Mouse (Mus musculus) midbrain, embryonic 11.5 days (tissue): ENCODE data around the gene Umod. TPM values are rescaled to one million over a fixed set of nuclear protein-coding genes. Genes with fewer than 3 reads are reported as not detected.

Source experiments
- ATAC-seq: fragments of 200-750 bp; cut with Nextera tagmentation; 2 replicates; pipeline ENCODE4 v1.8.0; 2017; ENCODE audit warnings: moderate TSS enrichment, moderate library complexity; ENCODE audit not compliant: low FRiP score
- DNase-seq: peaks from one replicate; pipeline ENCODE4 v3.0.0; 2015; ENCODE audit warnings: low spot score; ENCODE audit errors: missing footprints
- H3K27ac ChIP-seq: fragments of 300-500 bp; sonication (generic); 2 replicates; pipeline ENCODE4 v1.5.1; 2014; ENCODE audit warnings: low read depth, low read length
- H3K27me3 ChIP-seq: fragments of 300-500 bp; sonication (generic); 2 replicates; pipeline ENCODE4 v1.6.1; 2014; ENCODE audit warnings: mild to moderate bottlenecking, low read length, moderate library complexity, mixed read lengths; ENCODE audit not compliant: control insufficient read depth, insufficient read depth
- H3K36me3 ChIP-seq: fragments of 300-500 bp; sonication (generic); 2 replicates; pipeline ENCODE4 v1.6.1; 2014; ENCODE audit warnings: mild to moderate bottlenecking, low read length, moderate library complexity, mixed read lengths; ENCODE audit not compliant: control insufficient read depth, insufficient read depth
- H3K4me1 ChIP-seq: fragments of 300-500 bp; sonication (generic); 2 replicates; pipeline ENCODE4 v1.6.1; 2014; ENCODE audit warnings: low read length; ENCODE audit not compliant: control insufficient read depth, insufficient read depth
- H3K4me2 ChIP-seq: fragments of 300-500 bp; sonication (generic); 2 replicates; pipeline ENCODE4 v1.6.1; 2014; ENCODE audit warnings: mild to moderate bottlenecking, moderate library complexity
- H3K4me3 ChIP-seq: fragments of 300-500 bp; sonication (generic); 2 replicates; pipeline ENCODE4 v1.5.1; 2014; ENCODE audit warnings: low read depth, low read length
- H3K9ac ChIP-seq: fragments of 300-500 bp; sonication (generic); 2 replicates; pipeline ENCODE4 v1.6.1; 2014; ENCODE audit warnings: low read length
- H3K9me3 ChIP-seq: fragments of 300-500 bp; sonication (generic); 2 replicates; pipeline ENCODE4 v1.6.1; 2016; ENCODE audit warnings: low read length; ENCODE audit not compliant: control insufficient read depth
- whole genome bisulfite sequencing: fragments of 180-500 bp; shearing (Covaris S2); extraction: QIAGEN DNeasy Blood & Tissue Kit; methylation state at CpG from one replicate; pipeline ENCODE4 v1.1.7; 2014; 5-methylcytosine and 5-hydroxymethylcytosine counted together
- polyA plus RNA-seq: library from polyadenylated mRNA; unstranded; fragments of >200 nt; fragmentation: Nextera tagmentation; extraction: Ambion mirVana; gene quantifications from 2 replicates; pipeline ENCODE4 v1.2.1, GENCODE M21; 2014

Gene Umod
- polyA plus RNA-seq, 1 experiment from 2014 or later = not detected

DNA sequence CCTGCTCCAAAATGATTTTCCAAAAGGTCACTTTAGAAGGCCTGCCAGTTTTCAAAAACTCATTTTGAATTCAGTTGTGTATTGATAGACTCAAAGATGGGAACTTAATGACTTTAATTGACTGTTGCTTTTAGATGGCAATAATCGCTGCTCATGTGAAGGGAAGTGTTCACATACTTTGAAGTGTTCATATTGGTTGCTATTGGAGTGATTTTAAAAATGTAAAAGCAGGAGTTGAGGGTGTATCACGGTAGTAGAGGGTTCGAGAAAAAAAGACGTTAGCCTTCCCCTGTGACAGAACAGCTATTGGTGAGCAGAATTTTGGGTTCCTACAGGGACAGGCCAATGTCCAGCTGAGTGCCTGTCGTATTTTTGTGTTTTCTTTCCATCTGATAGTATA is 40.1 kb upstream of the Umod start, which contains the start of gene Acsm5:
Acsm5 (plus strand) TSS at position 301 of the 400 bp plus-strand sequence.
- H3K27ac ChIP-seq = no peak within 1 kb of the TSS
- ATAC-seq = no peak
- DNase-seq = no peak
- H3K9ac ChIP-seq = no peak within 1 kb of the TSS
- no peak within 1 kb of the TSS for H3K4me2 ChIP-seq
- no peaks in the 10 kb centered on the region for H3K36me3 ChIP-seq
- no peaks in the 10 kb centered on the region for H3K27me3 ChIP-seq
- H3K4me3 ChIP-seq = no peak within 1 kb of the TSS
- no peaks in the 10 kb centered on the region for H3K9me3 ChIP-seq
- WGBS = 70% methylated on average over 5 of the region's 5 CpGs
- H3K4me1 ChIP-seq = no peaks in the 10 kb centered on the region

DNA sequence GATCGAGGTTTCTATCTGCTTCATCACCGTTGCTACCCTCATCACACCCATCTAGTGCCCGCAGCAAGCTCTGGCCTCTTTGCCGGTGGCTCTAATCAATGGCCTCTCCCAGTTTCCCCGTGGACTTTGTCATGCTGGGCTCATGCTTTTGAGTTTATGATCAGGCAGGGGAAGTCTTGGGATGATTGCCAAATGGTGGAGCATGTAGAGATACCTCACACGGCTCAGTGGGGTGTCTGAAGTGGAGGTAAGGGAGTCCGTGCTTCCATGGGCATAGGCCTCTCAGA is 37.1 kb upstream of the Umod start:
- ATAC-seq (no peak), DNase-seq (no peak)
- Histone ChIP-seq H3K9ac (no peak overlapping the region), H3K9me3 (no peaks in the 10 kb centered on the region), H3K36me3 (no peaks in the 10 kb centered on the region), H3K27me3 (no peaks in the 10 kb centered on the region), H3K27ac (no peak overlapping the region), H3K4me3 (no peak overlapping the region), H3K4me1 (no peaks in the 10 kb centered on the region), H3K4me2 (no peak overlapping the region)
- WGBS = 85% methylated on average over 7 of the region's 7 CpGs

DNA sequence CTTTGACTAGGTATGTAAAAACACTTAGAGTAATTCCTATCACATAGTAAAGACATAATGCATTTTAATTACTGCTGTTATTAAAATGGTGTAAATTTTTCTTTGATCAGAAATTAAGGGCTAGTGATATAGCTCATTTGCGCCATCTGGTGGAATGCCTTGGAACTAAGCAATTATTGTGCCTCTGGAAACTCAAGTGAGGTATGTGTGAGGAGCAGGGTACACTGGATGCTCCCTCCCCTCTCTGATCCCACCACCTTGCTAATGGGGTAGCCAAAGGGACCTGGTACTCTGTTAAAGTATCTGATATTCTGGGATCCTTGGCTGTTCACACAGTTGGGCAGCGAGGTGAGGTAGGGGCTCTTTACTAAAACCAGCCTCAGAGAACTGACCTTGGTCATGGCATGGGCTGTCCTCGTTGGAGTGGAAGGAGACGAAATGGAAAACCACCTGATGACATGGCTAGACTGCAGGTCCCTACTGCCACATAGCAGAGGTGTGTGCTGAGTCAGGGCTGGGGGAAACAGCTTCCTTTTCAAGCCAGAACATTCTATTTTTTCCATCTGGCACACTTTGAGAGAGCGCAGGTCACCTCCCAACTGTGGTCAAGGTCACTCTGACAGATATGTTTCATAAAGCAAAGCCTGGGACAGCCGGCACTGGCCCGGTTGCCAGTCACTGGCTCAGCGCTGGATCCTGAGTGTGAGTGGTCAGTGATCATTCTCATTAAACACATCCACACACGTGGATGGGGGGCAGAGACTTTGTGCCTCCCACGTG is 36.6 kb upstream of the Umod start:
- WGBS = 66% methylated on average over 10 of the region's 10 CpGs
- H3K9ac ChIP-seq = no peak overlapping the region
- no peaks in the 10 kb centered on the region for H3K9me3 ChIP-seq
- H3K4me1 ChIP-seq = no peaks in the 10 kb centered on the region
- H3K4me3 ChIP-seq = no peak overlapping the region
- DNase-seq (peak; percentile 95), ATAC-seq (peak; percentile 58; the same call in 1 of the 2 replicates)
- no peak overlapping the region for H3K4me2 ChIP-seq
- no peak overlapping the region for H3K27ac ChIP-seq
- no peaks in the 10 kb centered on the region for H3K36me3 ChIP-seq
- H3K27me3 ChIP-seq = no peaks in the 10 kb centered on the region

DNA sequence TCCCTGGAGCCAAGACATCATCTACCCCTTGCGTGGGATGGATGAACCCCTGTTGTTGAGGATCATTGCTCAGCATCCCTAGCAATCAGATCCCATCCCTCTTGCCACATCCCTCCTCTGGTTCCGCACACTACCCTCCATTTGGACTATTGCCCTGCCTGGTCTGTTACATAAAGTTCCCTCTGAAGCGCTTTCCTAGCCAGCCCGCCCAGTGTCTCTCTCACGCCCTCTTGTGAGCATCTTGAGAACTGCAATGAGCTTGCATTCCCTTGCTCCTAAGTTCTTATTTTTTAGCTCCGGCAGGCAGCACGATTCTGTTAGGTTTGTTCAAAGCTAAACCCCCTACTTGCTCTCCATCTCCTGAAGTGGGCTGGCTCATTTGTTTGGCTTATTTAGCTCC is 34.0 kb upstream of the Umod start:
- Histone ChIP-seq H3K27ac (no peak overlapping the region), H3K4me1 (no peaks in the 10 kb centered on the region), H3K36me3 (no peaks in the 10 kb centered on the region), H3K4me2 (no peak overlapping the region), H3K27me3 (no peaks in the 10 kb centered on the region), H3K9ac (no peak overlapping the region), H3K4me3 (no peak overlapping the region), H3K9me3 (no peaks in the 10 kb centered on the region)
- DNase-seq (peak; percentile 97), ATAC-seq (peak; percentile 62; the same call in 1 of the 2 replicates)
- 34% methylated on average over 7 of the region's 7 CpGs for WGBS

DNA sequence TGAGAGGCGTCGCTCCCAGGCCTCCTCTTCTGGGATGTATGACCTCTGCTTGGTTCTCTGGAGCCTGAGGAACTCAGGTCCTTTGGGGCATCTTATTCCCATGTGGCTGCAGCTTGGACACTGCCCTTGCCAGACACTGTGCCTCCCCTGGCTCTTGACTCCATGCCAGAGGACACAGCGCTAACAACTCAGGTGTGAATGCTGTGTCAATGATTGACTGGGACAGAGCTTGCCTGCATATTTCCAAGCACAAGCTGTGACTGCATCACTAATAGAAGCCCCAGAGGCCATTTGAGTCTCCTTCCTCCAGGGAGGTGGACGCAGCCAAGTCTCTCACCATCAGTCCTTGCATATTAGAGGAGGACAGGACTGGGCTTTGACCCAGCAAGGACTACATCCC is 32.1 kb upstream of the Umod start:
- no peak for ATAC-seq
- H3K4me1 ChIP-seq = no peaks in the 10 kb centered on the region
- no peak for DNase-seq
- H3K36me3 ChIP-seq = no peaks in the 10 kb centered on the region
- no peak overlapping the region for H3K9ac ChIP-seq
- no peak overlapping the region for H3K27ac ChIP-seq
- no peaks in the 10 kb centered on the region for H3K9me3 ChIP-seq
- no peaks in the 10 kb centered on the region for H3K27me3 ChIP-seq
- H3K4me2 ChIP-seq = no peak overlapping the region
- no peak overlapping the region for H3K4me3 ChIP-seq
- WGBS = 92% methylated on average over 4 of the region's 4 CpGs

DNA sequence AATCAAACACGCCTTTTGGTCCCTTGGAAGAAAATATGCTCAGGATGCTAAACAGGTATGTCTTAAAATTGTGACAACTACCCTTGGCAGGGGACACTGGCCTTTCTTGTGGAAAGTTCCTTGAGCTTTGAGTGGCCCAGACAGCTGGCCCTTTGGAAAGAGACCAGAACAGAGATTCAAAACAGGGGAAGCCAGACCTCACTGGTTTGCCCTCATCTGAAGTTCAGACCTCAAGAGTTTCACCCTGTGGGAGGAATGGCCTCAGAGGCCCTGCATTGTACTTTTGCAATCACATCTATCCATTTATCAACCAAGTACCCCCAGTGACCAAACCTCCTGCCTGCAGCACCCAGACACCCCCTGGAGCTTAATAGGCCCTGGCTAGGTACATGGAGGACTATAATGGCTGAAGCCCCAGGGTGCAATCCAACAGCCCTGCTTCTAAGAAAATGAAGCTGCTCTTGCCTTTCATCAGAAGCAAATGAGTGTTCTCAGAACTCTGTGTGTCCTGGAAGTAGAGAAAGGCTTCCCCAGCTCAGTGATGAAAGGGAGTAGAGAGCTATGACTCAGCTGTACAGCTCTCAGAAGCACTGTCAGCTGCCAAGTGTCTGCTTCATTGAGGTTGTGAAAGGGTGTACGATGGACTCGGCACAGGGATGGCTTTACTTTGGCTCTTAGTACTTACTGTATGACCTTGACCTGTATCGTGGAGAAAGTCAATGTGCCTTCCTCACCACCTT is 11.1 kb upstream of the Umod start:
- Histone ChIP-seq H3K27ac (no peak overlapping the region), H3K9ac (no peak overlapping the region), H3K36me3 (no peaks in the 10 kb centered on the region), H3K9me3 (no peaks in the 10 kb centered on the region), H3K4me3 (no peak overlapping the region), H3K27me3 (no peaks in the 10 kb centered on the region), H3K4me2 (no peak overlapping the region), H3K4me1 (no peaks in the 10 kb centered on the region)
- WGBS = 83% methylated on average over 4 of the region's 4 CpGs
- DNase-seq = no peak
- no peak for ATAC-seq

DNA sequence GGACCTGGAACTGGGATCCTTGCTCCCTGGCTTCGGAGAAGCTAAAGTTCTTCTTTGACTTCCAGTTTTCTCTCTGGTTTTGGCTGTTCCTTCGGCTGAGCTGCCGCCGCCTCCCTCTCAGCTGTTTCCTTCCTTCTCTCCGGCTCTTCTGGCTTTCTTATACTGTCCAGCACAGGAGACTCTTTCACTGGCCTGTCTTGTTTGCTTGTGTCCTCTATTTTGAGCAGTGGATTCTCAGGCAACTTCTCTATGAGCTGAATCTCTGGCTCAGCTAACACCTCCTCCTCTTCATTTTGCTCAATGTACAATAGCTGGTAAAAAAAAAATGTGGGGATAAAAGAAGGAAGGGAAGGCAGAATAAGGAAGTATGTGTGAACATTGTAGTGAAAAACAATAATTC is 7.6 kb upstream of the Umod start:
- 86% methylated on average over 5 of the region's 5 CpGs for WGBS
- Histone ChIP-seq H3K27me3 (no peaks in the 10 kb centered on the region), H3K36me3 (no peaks in the 10 kb centered on the region), H3K27ac (no peak overlapping the region), H3K9me3 (no peaks in the 10 kb centered on the region), H3K4me1 (no peaks in the 10 kb centered on the region), H3K9ac (no peak overlapping the region), H3K4me2 (no peak overlapping the region), H3K4me3 (no peak overlapping the region)
- DNase-seq (no peak), ATAC-seq (no peak)

DNA sequence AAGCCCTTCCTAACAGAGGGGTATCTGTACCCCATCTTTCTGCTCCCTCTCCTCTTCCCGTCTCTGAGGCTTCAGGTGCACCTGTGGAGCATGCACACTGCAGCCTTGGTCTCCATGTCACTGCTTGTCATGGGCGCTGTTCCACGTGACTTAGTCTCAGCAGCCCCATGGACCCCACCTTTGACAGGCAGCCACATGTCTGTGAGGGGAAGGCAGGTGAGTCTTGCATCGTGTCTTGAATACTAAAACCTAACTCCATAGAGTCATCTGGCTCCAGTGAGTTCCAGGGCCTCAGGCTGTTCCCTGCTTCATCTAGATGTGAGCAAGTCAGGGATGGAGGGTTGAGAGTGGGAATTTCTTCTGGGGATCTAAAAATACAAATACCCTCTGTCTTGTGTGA is 5.1 kb upstream of the Umod start:
- no peaks in the 10 kb centered on the region for H3K27me3 ChIP-seq
- H3K9me3 ChIP-seq = no peaks in the 10 kb centered on the region
- H3K9ac ChIP-seq = no peak overlapping the region
- WGBS = 86% methylated on average over 4 of the region's 4 CpGs
- H3K4me1 ChIP-seq = no peaks in the 10 kb centered on the region
- ATAC-seq (no peak), DNase-seq (no peak)
- H3K4me3 ChIP-seq = no peak overlapping the region
- H3K36me3 ChIP-seq = no peaks in the 10 kb centered on the region
- no peak overlapping the region for H3K27ac ChIP-seq
- H3K4me2 ChIP-seq = no peak overlapping the region

DNA sequence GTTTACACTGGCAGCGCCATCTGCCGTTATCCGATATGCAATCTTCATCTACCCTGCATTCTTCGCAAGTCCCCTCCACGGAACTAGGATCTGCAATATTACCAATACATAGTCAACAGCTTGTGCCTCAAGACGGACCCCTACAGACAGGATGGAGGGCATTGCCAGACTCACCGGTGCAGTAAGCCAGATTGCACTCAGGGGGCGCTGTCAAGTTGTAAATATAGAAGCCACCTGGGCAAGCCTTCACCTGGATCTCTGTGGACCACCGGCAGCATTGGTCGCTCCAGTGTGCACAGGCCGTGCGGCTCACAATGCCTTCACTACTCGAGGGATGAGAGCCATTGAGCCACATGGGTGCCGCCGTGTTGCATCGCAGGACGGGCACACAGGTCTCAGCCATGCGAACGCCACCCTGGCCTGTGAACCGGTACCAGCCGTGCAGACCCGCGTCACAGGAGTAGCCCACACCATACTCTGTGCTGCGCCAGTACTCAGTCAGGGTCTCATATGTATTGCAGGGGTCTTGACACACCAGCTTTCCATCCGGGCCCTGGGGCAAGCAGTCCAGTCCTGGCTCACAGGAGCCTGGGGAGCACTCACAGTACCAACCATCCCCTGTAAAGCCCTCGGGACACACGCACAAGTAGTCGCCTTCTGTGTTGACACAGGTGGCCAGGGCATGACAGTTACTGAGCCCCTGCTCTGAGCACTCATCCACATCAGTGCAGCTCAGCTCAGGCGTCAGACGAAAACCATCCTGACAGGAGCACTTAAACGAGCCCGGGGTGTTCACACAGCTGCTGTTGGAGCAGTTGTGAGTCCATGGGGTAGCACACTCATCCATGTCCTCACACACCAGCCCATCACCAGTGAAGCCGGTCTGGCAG is 2.3 kb downstream of the Umod start:
- Histone ChIP-seq H3K27me3 (no peaks in the 10 kb centered on the region), H3K9ac (no peak overlapping the region), H3K4me1 (no peaks in the 10 kb centered on the region), H3K4me3 (no peak overlapping the region), H3K4me2 (no peak overlapping the region), H3K36me3 (no peaks in the 10 kb centered on the region), H3K9me3 (no peaks in the 10 kb centered on the region), H3K27ac (no peak overlapping the region)
- ATAC-seq (no peak), DNase-seq (no peak)
- 80% methylated on average over 33 of the region's 33 CpGs for WGBS
